Comparison of ENCODE assay signal across 27 mouse cellular contexts in genomic region chr19:42669886-42670285, GRCm38 (mm10). TPM values are rescaled to one million over a fixed set of nuclear protein-coding genes. Genes with fewer than 3 reads are reported as not detected.
DNase-seq lines count a peak whose midpoint lies in the region; ATAC-seq and TF ChIP-seq lines count a peak whose summit lies in the region.
"Had no signal": no experiment of that assay in that cellular context is flagged by ENCODE, and none has a peak within 500 bp of the region (broad histone marks: within the 10 kb centered on the region; RNA-seq: fewer than 3 reads in every experiment).

No protein-coding gene starts in this region.

- intact Hi-C loops in gastrocnemius, adult 2 months (cut with DNase I): no loop called here
- intact Hi-C loops in gastrocnemius, postnatal 36 days (cut with DNase I): no loop called here
- intact Hi-C loops in heart, adult 2 months (cut with DNase I): loop anchor here (10.0 kb wide), 1 partner anchor 855 kb away; the partner anchor contains the start of gene Got1

- TF ChIP-seq EP300 in heart, adult 2 months (IDR thresholded peaks at IDR 0.05; ENCODE audit: insufficient read depth, low read depth, low read length): 0 out of 2 replicates have a peak, but pooled peaks have one; percentile 42

- no peak overlapping the region for H3K4me2 ChIP-seq in heart, embryonic 12.5 days
- H3K4me2 ChIP-seq: embryonic facial prominence, embryonic 12.5 days; intestine, embryonic 15.5 days; liver, embryonic 12.5 days; midbrain, embryonic 11.5 days; stomach, embryonic 15.5 days had no signal

- no peak overlapping the region for H3K27ac ChIP-seq in gastrocnemius, adult 2 months
- H3K27ac ChIP-seq in heart, adult 2 months: no peak overlapping the region
- no peak overlapping the region for H3K27ac ChIP-seq in heart, embryonic 12.5 days (ENCODE audit: poor library complexity, severe bottlenecking)
- H3K27ac ChIP-seq: embryonic facial prominence, embryonic 12.5 days; hindbrain, postnatal 0 days; intestine, embryonic 15.5 days; kidney, postnatal 0 days; liver, embryonic 12.5 days; stomach, embryonic 15.5 days had no signal

- 0 out of 2 replicates have a peak, but pooled peaks have one; percentile 18 for ATAC-seq in heart, embryonic 12.5 days (ENCODE audit: insufficient number of reproducible peaks, low FRiP score)
- ATAC-seq: hindbrain, postnatal 0 days; intestine, embryonic 15.5 days; liver, embryonic 12.5 days; liver, postnatal 0 days; midbrain, embryonic 16.5 days had no signal

- H3K79me2 ChIP-seq in heart, adult 2 months (replicated peaks; ENCODE audit: control insufficient read depth, insufficient read depth, low read length): no peaks in the 10 kb centered on the region

- TF ChIP-seq POLR2A in heart, adult 2 months (IDR thresholded peaks at IDR 0.05; ENCODE audit: insufficient read depth, low read depth, low read length): no peak

- 58% methylated on average over 6 of the region's 6 CpGs for WGBS in heart, adult 2 months
- 57% methylated on average over 6 of the region's 6 CpGs for WGBS in heart, embryonic 12.5 days

- H3K4me3 ChIP-seq in gastrocnemius, adult 2 months: no peak overlapping the region
- no peak overlapping the region for H3K4me3 ChIP-seq in heart, adult 2 months
- no peak overlapping the region for H3K4me3 ChIP-seq in heart, embryonic 12.5 days
- H3K4me3 ChIP-seq: embryonic facial prominence, embryonic 12.5 days; intestine, embryonic 15.5 days; liver, embryonic 12.5 days; stomach, embryonic 15.5 days had no signal

- no peak for TF ChIP-seq CTCF in gastrocnemius, adult 2 months (IDR thresholded peaks at IDR 0.05)
- TF ChIP-seq CTCF in heart, adult 2 months (IDR thresholded peaks at IDR 0.05): no peak

- no peaks in the 10 kb centered on the region for H3K36me3 ChIP-seq in heart, adult 2 months (ENCODE audit: control insufficient read depth, insufficient read depth, low read length)
- H3K36me3 ChIP-seq in heart, embryonic 12.5 days: no peaks in the 10 kb centered on the region
- H3K36me3 ChIP-seq: embryonic facial prominence, embryonic 12.5 days; G1E; intestine, embryonic 15.5 days; liver, embryonic 12.5 days; stomach, embryonic 15.5 days had no signal

- H3K9me3 ChIP-seq in heart, embryonic 12.5 days (replicated peaks): no peaks in the 10 kb centered on the region
- H3K9me3 ChIP-seq: embryonic facial prominence, embryonic 12.5 days; G1E; intestine, embryonic 15.5 days; liver, embryonic 12.5 days; stomach, embryonic 15.5 days had no signal

- H3K27me3 ChIP-seq in heart, adult 2 months (ENCODE audit: control insufficient read depth, insufficient read depth, low read length): no peaks in the 10 kb centered on the region
- H3K27me3 ChIP-seq in heart, embryonic 12.5 days (replicated peaks): no peaks in the 10 kb centered on the region
- H3K27me3 ChIP-seq: intestine, embryonic 15.5 days; stomach, embryonic 15.5 days had no signal

- DNase-seq in cerebellum, adult 9-11 months: peak; percentile 32
- no peak for DNase-seq in cerebellum, postnatal 25 days
- peak; percentile 27 for DNase-seq in gastrocnemius, adult 2 months
- DNase-seq in gastrocnemius, postnatal 36 days: no peak
- peak in 1 of 2 experiments; percentile 38 for DNase-seq in heart, adult 2 months
- no peak for DNase-seq in frontal cortex, postnatal 25 days (ENCODE audit: low spot score in 2 of 2)
- DNase-seq in ovary, postnatal 36 days (ENCODE audit: low spot score): no peak
- DNase-seq: adrenal gland, adult 8-10 months; embryo, embryonic 11 days; kidney, adult 2 months; kidney, postnatal 4 days; liver, postnatal 0 days; lung, postnatal 36 days; right cerebral cortex, postnatal 14 days; thymus, adult 18-20 months; thymus, postnatal 25 days had no signal

- no peak overlapping the region for H3K9ac ChIP-seq in heart, adult 2 months (ENCODE audit: low read depth, low read length)
- no peak overlapping the region for H3K9ac ChIP-seq in heart, embryonic 12.5 days
- H3K9ac ChIP-seq: embryonic facial prominence, embryonic 12.5 days; intestine, embryonic 15.5 days; liver, embryonic 12.5 days; liver, postnatal 0 days; stomach, embryonic 15.5 days had no signal

- H3K4me1 ChIP-seq in heart, adult 2 months (ENCODE audit: control insufficient read depth, insufficient read depth, low read length): no peaks in the 10 kb centered on the region; the same call in 1 of the 2 replicates
- H3K4me1 ChIP-seq in heart, embryonic 12.5 days (replicated peaks): peaks cover 12% of the 10 kb centered on the region; the same call in 1 of the 2 replicates
- H3K4me1 ChIP-seq: intestine, embryonic 15.5 days; liver, embryonic 12.5 days; stomach, embryonic 15.5 days had no signal

RNA-seq across cellular contexts. Expression of gene Loxl4, which starts 57.3 kb away (rescaled TPM):
- total RNA-seq in gastrocnemius, adult 2 months (2021): 1 to 10 TPM; 1.5 to 3.9 TPM
- total RNA-seq in gastrocnemius, postnatal 36 days (2021): 1 to 10 TPM; 1.8 to 2.7 TPM
- total RNA-seq in heart, adult 2 months (2021): under 1 TPM; 0.77 to 0.91 TPM
- 0.76 and 0.82 TPM in 2 replicates for polyA plus RNA-seq in heart, adult 2 months (2012; rRNA removed)
- 0.18 and 0.27 TPM in 2 replicates for polyA plus RNA-seq in heart, embryonic 12.5 days (2016; fragmentation: Nextera tagmentation; extraction: Ambion mirVana)
- total RNA-seq: G1E; megakaryocyte, adult 5-6 weeks had no signal
- polyA plus RNA-seq: G1E; hindbrain, postnatal 0 days had no signal

Comparison
In these comparisons a context has a peak if more than half of its experiments do, and no peak if none do; other contexts are left out.
1. DNase-seq: peak in cerebellum, adult 9-11 months (single experiment) and gastrocnemius, adult 2 months (single experiment); none in cerebellum, postnatal 25 days (0 of 2), gastrocnemius, postnatal 36 days (0 of 2), frontal cortex, postnatal 25 days (0 of 2) and ovary, postnatal 36 days (single experiment).